Mouse (Mus musculus): Measurements from ENCODE around the gene Zc3h10.
"Not testable (repeated sequence)": the region's sequence is repeated elsewhere in the genome, so short reads cannot be mapped to it uniquely, and the experiment has no call there.

The Zc3h10 gene

DNA sequence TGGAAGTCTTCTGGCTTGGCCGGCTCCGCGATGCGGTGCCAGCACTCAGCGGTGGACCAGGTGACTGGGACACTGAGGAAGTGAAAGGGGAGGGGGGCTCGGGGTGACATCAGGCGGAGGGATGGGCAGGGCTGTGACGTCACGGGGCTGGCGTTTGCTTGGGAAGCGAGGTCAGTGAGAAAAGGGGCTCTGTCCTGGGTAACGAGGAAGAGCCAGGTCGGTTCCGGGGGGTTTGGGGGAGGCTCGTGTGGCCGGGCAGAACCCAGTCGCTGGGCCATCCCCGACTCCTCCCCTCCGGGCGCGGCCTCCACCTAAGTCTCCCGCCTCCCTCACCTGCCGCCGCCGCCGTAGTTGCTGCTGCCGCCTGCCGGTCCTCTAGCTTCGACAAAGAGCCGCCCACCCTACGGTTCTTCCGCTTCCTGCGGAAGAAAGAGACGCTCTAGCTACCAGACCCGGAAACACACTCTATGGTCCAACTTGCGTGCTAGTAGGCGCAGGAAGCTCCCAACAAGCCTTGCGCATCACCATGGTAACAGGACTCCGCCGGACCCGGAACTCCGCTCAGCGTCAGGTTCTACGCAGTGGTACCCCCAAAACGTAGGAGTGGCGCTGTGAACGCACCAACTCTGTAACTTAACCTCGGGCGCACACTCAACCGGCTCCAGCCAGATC is at the start of gene Zc3h10:
TSS of gene Zc3h10 (minus strand) at position 414 of the 672 bp plus-strand sequence.
- DNase-seq = peak; percentile 94

GRCm38 (mm10) chr10:128592797-128593196 is 45.2 kb upstream of the Zc3h10 start:
- no peak for DNase-seq

GRCm38 (mm10) chr10:128591436-128591835 is 43.9 kb upstream of the Zc3h10 start:
- DNase-seq = no peak

DNA sequence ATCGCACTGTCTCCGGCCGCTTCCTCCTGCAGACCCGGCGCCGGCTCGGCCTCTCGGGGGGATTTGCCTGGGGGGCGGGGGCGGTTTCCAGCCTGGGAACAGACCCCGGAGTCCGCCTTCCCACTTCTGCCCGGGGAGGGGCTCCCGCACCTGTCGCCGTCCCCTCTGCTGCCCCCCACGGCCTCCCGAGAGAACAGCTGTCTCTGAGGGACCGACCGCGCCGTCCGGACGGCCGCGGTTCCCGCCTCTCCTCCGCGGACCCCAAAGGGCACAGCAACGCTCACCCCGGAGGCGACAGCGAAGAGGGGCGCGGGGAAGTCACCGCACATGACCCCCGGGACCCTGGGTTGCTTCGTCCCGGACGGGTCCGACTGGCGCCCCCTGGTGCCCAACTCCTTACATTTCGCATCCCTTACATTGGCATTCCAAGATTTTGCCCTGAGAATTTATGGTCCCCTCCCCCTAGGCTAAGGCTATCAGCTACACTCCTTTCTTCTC is 42.7 kb upstream of the Zc3h10 start:
- peak; percentile 23 for DNase-seq

GRCm38 (mm10) chr10:128589464-128590192 is 42.1 kb upstream of the Zc3h10 start, which contains the start of gene Erbb3:
TSS of gene Erbb3 (minus strand) at chr10:128589652.
- peak; percentile 9 for DNase-seq

DNA sequence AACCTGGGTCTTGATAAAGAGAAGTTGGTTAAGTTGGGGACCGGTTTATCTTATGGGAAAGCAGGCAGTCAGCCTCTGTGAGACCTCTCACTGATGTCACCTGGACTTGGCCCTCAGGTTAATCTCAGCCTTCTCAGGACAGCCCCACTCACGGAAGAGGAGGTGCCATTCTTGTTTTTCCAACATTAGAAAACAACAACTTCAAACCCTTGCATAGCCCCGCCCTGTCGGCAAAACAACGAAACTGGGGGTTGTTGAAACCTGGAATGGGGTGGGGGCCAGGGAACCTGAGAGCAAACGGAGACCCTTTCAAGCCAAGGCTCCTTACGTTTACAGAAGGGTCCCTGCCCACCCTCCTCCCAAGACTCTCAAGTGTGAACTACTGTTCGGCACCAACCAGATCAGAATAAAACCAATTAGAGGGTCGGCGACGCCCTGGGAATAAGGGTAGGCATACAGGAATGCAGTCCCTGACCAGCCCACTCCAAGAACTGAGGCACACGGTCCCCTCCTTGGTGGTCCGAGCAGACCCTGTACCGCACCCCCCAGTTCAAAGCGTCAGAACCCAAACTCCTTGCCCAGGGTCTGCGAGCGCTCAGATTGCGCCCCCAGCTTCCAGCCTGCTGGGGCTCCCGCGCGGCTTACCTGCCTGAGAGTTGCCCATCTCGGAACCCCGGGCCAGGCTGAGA is 41.3 kb upstream of the Zc3h10 start:
- DNase-seq = peak; percentile 14

DNA sequence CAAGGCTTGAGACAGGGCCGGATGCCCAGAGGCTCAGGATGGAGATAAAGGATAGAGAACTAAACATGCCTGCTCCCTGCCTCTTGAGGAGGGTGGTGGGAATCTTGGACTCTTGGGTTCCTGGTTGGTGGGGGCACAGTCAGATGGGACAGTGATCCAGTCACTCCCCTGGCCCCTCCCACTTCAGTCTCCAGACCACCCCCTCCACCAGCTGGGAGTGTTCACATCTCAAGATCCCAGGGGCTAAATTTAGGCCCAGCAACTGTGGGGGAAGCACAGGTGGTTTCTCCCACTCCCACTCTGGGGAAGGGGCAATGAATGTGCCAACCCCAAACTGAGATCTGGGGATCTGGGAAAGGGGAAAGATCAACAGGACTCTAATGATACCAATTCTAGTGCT is 40.6 kb upstream of the Zc3h10 start:
- DNase-seq = no peak

DNA sequence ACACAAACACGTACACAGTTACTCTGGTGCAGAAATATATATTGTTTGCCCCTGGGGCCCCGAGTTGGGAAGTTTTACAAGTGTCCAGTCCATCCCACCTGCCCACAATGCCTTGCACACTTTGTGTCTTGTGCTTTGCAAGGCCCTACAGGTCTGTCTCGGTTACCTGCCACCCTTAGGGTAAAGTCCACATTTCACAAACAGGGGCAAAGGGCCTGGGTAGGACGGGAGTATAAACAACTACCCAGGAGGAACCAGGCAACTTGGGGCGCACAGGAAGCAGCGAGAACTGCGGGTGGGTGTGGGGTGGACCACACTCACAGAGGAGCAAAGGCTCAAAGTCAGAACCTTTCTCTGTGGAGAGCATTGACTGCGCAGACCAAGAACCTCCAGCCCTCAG is 40.1 kb upstream of the Zc3h10 start:
- no peak for DNase-seq

GRCm38 (mm10) chr10:128587120-128587519 is 39.5 kb upstream of the Zc3h10 start:
- DNase-seq = no peak

DNA sequence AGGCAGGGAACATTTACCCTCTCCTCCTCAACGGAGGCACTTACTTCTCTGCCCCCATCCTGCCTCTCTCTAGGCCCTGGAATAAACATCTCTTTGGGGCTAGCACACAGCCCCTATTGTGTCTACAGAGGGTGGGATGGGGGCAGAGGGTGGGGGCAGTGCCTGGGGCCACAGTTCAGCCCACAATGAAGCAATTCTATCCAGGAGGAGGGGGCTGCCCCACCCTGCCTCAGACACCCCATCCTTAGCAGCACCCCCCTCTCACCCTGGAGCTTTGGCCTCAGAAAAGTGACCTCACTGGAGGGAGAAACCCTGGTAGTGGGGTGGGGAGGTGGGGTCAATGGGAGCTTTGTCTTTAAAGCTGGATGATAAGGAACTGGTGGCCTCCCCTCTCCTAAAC is 39.0 kb upstream of the Zc3h10 start:
- no peak for DNase-seq

GRCm38 (mm10) chr10:128584386-128584785 is 36.8 kb upstream of the Zc3h10 start:
- no peak for DNase-seq

GRCm38 (mm10) chr10:128583644-128584043 is 36.1 kb upstream of the Zc3h10 start:
- no peak for DNase-seq

- no peak for DNase-seq
Observed at GRCm38 (mm10) chr10:128579731-128580130, 32.2 kb upstream of the Zc3h10 start.

DNA sequence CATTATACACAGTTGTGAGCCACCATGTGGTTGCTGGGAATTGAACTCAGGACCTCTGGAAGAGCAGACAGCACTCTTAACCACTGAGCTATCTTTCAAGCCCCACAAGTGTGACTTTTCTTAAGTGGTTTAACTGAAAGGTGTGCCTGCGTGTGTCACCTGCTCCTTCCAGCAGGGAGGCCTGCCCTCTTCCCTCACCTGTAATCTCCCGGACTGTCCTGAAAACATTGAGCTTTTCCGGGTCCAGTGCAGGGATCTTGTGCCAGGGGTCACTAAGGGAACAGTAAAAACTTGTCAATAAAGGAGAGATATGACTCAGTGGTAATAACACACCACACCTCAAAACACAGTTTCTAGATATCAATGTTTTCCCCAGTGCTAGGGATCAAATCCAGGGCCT is 31.7 kb upstream of the Zc3h10 start:
- DNase-seq = no peak

GRCm38 (mm10) chr10:128578330-128578729 is 30.8 kb upstream of the Zc3h10 start:
- DNase-seq = no peak

DNA sequence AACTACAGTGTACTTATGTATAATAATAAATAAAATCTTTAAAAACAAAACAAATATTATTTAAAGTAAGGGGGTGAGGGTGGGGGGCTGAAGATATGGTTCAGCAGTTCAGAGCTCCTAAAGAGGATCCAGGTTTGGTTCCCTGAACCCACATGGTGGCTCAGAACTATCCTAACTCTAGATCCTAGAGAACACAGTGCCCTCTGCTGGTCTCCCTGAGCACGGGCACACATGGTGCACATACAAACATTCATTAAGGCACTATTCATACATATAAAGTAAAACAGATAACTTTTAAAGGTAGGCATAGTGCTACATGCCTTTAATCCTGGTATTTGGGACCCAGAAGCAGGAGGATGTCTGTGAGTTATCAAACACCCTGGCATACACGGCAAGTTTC is 27.5 kb upstream of the Zc3h10 start:
- no peak for DNase-seq

GRCm38 (mm10) chr10:128565788-128566531 is 18.4 kb upstream of the Zc3h10 start, which contains the start of gene Pa2g4:
TSS of gene Pa2g4 (minus strand) at chr10:128565987.
- DNase-seq = peak; percentile 100

GRCm38 (mm10) chr10:128565206-128565787 is 17.7 kb upstream of the Zc3h10 start:
- no peak for DNase-seq

GRCm38 (mm10) chr10:128563544-128563943 is 16.0 kb upstream of the Zc3h10 start:
- DNase-seq = no peak

DNA sequence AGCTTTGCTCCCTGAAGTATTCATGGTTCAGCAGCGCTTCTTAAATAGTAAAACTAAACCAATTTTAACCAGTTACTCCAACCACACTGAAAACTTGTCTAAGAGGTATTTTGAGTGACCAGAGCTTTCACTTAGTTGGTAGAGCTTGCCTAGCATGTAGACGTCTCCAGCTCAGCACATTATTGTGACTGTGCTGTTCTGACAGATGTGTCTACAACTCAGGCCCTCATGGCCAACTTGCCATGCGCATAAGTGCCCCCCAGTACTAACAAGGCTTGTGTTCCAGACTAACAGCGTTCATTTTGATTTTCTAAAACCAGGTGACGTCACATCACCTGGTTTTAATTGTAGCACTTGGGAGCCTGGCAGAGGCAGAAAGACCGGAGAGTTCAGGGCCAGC is 9.4 kb upstream of the Zc3h10 start:
- DNase-seq = no peak

DNA sequence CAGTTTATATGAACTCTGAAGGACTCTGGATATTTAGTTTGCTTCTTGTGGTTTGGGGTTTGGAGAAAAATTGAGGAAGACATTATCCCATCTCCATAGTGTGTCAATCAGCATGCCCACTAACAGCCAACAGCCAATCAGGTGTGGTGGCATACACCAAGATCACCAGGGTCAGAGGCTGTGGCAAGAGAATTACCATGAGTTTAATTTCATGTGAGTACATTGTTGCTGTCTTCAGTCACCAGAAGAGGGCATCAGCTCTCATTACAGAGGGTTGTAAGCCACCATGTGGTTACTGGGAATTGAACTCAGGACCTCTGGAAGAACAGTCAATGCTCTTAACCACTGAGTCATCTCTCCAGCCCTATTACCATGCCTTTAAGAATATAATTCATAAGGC is 8.7 kb upstream of the Zc3h10 start:
- DNase-seq = no peak

DNA sequence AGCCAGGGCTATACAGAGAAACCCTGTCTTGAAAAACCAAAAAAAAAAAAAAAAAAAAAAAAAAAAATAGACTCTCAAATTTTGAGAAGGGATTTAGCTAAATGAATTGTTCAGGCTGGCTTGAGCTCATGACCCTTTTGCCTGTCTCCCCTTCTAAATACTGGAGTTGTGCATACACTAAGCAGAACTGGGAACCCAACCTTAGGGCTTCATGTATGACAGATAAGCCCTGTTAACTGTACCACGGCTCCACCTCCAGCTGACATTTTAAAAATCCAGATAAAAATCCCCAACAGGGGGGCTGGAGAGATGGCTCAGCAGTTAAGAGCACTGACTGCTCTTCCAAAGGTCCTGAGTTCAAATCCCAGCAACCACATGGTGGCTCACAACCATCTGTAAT is 8.0 kb upstream of the Zc3h10 start:
- DNase-seq = not testable (repeated sequence)
